Mouse (Mus musculus): ENCODE results near the gene Sel1l3.

DNA sequence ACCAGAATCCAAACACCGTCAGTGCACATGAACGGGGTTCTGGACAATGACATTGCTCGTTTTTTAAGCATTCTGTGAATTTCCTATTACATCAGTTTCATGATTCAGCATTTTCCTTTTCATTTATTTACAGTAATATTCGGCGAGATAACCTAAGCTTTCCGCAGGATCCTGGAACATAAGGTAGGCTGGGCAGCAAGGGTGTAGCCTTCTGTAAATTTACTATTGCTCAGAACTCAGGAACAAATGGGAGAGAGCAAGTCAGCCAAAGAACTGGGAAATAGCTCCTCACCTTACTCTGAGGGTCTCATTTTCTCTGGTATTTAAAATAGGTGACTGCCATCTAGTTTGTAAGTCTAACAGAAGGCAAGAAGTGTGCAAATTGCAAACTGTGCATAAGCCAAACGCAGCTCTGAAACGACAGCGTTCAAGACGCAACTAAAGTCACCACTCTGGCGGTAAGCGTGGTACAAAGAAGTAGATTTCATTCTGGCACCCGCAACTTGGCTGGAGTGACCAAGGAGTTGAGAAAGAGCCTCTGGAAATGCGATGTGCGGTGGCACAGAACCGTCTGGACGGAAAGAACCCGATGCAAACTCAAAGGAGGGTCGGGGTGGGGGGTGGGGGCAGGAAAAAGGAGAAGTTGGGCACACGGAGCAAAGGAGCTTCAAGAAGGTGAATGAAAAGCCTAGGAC, 1.5 kb downstream of the Sel1l3 start:
- no peak for TF ChIP-seq CTCF (conservative IDR thresholded peaks at IDR 0.05; ENCODE audit: insufficient read depth, insufficient read length, low read depth, low read length)
- no peak for TF ChIP-seq POLR2A (IDR thresholded peaks at IDR 0.05; ENCODE audit: low read depth, low read length)

All from kidney, adult 2 months (tissue).